24 mouse cellular contexts compared by ENCODE assay signal in the genomic region with DNA sequence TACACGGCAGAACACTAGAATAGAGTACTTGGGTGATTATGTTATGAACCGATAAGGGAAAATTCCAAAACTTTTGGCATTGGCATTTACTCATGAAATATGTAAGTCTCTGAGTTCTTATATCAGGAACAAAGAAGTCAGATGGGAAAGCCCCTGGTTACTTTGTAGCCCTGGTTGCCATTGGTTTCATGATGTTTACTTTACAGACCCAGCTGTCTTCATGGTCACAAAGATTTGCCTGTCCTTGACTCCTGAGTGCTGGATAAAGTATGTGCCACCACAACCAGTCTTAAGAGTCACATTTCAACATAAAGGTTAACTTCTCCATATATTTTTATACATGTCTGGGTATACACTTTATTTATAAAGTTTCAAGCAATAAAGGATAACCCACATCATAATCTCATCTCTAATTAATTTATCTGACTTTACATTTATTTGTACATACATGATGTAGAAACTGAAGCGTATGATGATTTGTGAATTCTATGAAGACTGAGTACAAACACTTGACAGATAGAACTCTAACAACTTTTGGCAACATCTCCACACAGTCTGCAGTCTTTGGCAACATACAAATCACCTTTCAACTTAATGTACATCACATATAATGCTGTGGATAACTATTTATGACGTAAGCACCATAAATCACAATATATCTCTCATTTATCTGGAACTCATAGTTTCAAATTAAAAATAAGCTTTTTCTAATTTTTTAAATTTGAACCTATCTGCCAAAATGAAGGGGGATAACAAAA.
DNase-seq lines count a peak whose midpoint lies in the region; ATAC-seq and TF ChIP-seq lines count a peak whose summit lies in the region.
"Had no signal": no experiment of that assay in that cellular context is flagged by ENCODE, and none has a peak within 500 bp of the region (broad histone marks: within the 10 kb centered on the region; RNA-seq: fewer than 3 reads in every experiment).

No protein-coding gene starts in this region.

- no peak overlapping the region for H3K4me3 ChIP-seq in embryonic facial prominence, embryonic 14.5 days (ENCODE audit: low read depth, low read length)
- H3K4me3 ChIP-seq in embryonic facial prominence, embryonic 10.5 days = no peak overlapping the region
- no peak overlapping the region for H3K4me3 ChIP-seq in lung, embryonic 16.5 days (ENCODE audit: low read length)
- H3K4me3 ChIP-seq in lung, adult 2 months (replicated peaks; ENCODE audit: extremely low read depth, low read depth, low read length) = no peak overlapping the region
- H3K4me3 ChIP-seq: embryonic facial prominence, embryonic 13.5 days; forebrain, embryonic 10.5 days; forebrain, embryonic 13.5 days; gastrocnemius, adult 2 months; hindbrain, embryonic 12.5 days; hindbrain, embryonic 15.5 days had no signal

- no peak overlapping the region for H3K4me2 ChIP-seq in embryonic facial prominence, embryonic 14.5 days (ENCODE audit: low read depth, low read length)
- no peak overlapping the region for H3K4me2 ChIP-seq in lung, embryonic 16.5 days (ENCODE audit: low read depth, low read length)
- H3K4me2 ChIP-seq: embryonic facial prominence, embryonic 13.5 days; forebrain, embryonic 13.5 days; heart, embryonic 11.5 days; hindbrain, embryonic 12.5 days; hindbrain, embryonic 15.5 days had no signal

- WGBS in embryonic facial prominence, embryonic 14.5 days = 78% methylated on average over 4 of the region's 4 CpGs
- 93% methylated on average over 4 of the region's 4 CpGs for WGBS in embryonic facial prominence, embryonic 10.5 days
- 39% methylated on average over 4 of the region's 4 CpGs for WGBS in lung, embryonic 16.5 days
- WGBS in lung, adult 2 months = 70% methylated on average over 4 of the region's 4 CpGs

- TF ChIP-seq POLR2A in lung, adult 2 months (IDR thresholded peaks at IDR 0.05; ENCODE audit: borderline replicate concordance, extremely low read depth, low read depth, low read length) = no peak

- H3K9me3 ChIP-seq in embryonic facial prominence, embryonic 14.5 days (ENCODE audit: control insufficient read depth, low read length) = no peaks in the 10 kb centered on the region
- H3K9me3 ChIP-seq in embryonic facial prominence, embryonic 10.5 days = no peaks in the 10 kb centered on the region
- no peaks in the 10 kb centered on the region for H3K9me3 ChIP-seq in lung, embryonic 16.5 days (ENCODE audit: control insufficient read depth, low read length)
- H3K9me3 ChIP-seq: embryonic facial prominence, embryonic 13.5 days; forebrain, embryonic 10.5 days; forebrain, embryonic 13.5 days; hindbrain, embryonic 12.5 days; hindbrain, embryonic 15.5 days had no signal

- peak; percentile 0 for DNase-seq in embryonic facial prominence, embryonic 14.5 days (ENCODE audit: low spot score)
- DNase-seq in embryonic facial prominence, embryonic 10.5 days (ENCODE audit: low spot score) = no peak
- DNase-seq in lung, adult 2 months = no peak
- peak; percentile 14 for DNase-seq in A20 (ENCODE audit: low read depth, low spot score)
- DNase-seq in frontal cortex, postnatal 10 days (ENCODE audit: low spot score in 2 of 2) = no peak
- DNase-seq: adrenal gland, adult 8-10 months; adrenal gland, postnatal 25 days; cerebellum, adult 11-12 months; cerebellum, adult 8-10 months; cerebellum, postnatal 10 days; cerebellum, postnatal 36 days; gastrocnemius, adult 2 months; gastrocnemius, postnatal 14 days; heart, adult 11 months had no signal

- H3K36me3 ChIP-seq in embryonic facial prominence, embryonic 14.5 days (ENCODE audit: control insufficient read depth, insufficient read depth, low read length) = no peaks in the 10 kb centered on the region
- no peaks in the 10 kb centered on the region for H3K36me3 ChIP-seq in embryonic facial prominence, embryonic 10.5 days (replicated peaks)
- no peaks in the 10 kb centered on the region for H3K36me3 ChIP-seq in lung, embryonic 16.5 days (ENCODE audit: control insufficient read depth, insufficient read depth, low read length)
- H3K36me3 ChIP-seq: embryonic facial prominence, embryonic 13.5 days; forebrain, embryonic 10.5 days; hindbrain, embryonic 12.5 days; hindbrain, embryonic 15.5 days had no signal

- no peaks in the 10 kb centered on the region for H3K4me1 ChIP-seq in embryonic facial prominence, embryonic 14.5 days (ENCODE audit: control insufficient read depth, insufficient read depth, low read length)
- 0 out of 2 replicates have a peak, but pooled peaks cover 2% of the 10 kb centered on the region for H3K4me1 ChIP-seq in embryonic facial prominence, embryonic 10.5 days
- 0 out of 2 replicates have a peak, but pooled peaks cover 2% of the 10 kb centered on the region for H3K4me1 ChIP-seq in lung, embryonic 16.5 days (replicated peaks; ENCODE audit: control insufficient read depth, insufficient read depth, low read length)
- H3K4me1 ChIP-seq in lung, adult 2 months (ENCODE audit: control insufficient read depth, insufficient read depth, low read length) = no peaks in the 10 kb centered on the region
- H3K4me1 ChIP-seq: embryonic facial prominence, embryonic 13.5 days; forebrain, embryonic 10.5 days; forebrain, embryonic 13.5 days; hindbrain, embryonic 12.5 days; hindbrain, embryonic 15.5 days had no signal

- TF ChIP-seq CTCF in lung, adult 2 months (IDR thresholded peaks at IDR 0.05; ENCODE audit: insufficient read depth, low read length) = no peak

- H3K27ac ChIP-seq in embryonic facial prominence, embryonic 14.5 days (replicated peaks; ENCODE audit: low read depth, low read length) = no peak overlapping the region
- H3K27ac ChIP-seq in embryonic facial prominence, embryonic 10.5 days (replicated peaks) = no peak overlapping the region
- peak overlapping the region; percentile 68 for H3K27ac ChIP-seq in lung, embryonic 16.5 days (ENCODE audit: low read length)
- H3K27ac ChIP-seq: embryonic facial prominence, embryonic 13.5 days; forebrain, embryonic 10.5 days; forebrain, embryonic 13.5 days; gastrocnemius, adult 2 months; hindbrain, embryonic 12.5 days; hindbrain, embryonic 15.5 days had no signal

- ATAC-seq in embryonic facial prominence, embryonic 14.5 days (ENCODE audit: low read depth) = no peak
- peak; percentile 75 for ATAC-seq in lung, embryonic 16.5 days (ENCODE audit: low read depth)
- ATAC-seq: activated CD4-positive, CD25-positive, alpha-beta regulatory T cell, adult 4 months; CD4-positive, CD25-positive, alpha-beta regulatory T cell, adult 4 months; forebrain, embryonic 13.5 days; forebrain, embryonic 16.5 days had no signal

- no peak overlapping the region for H3K9ac ChIP-seq in embryonic facial prominence, embryonic 14.5 days (ENCODE audit: low read depth, low read length)
- H3K9ac ChIP-seq in lung, embryonic 16.5 days (ENCODE audit: low read length) = no peak overlapping the region
- H3K9ac ChIP-seq: embryonic facial prominence, embryonic 13.5 days; forebrain, embryonic 13.5 days; hindbrain, embryonic 12.5 days; hindbrain, embryonic 15.5 days had no signal

- no peaks in the 10 kb centered on the region for H3K27me3 ChIP-seq in embryonic facial prominence, embryonic 14.5 days (replicated peaks; ENCODE audit: control insufficient read depth, insufficient read depth, low read length)
- H3K27me3 ChIP-seq in embryonic facial prominence, embryonic 10.5 days (replicated peaks; ENCODE audit: low read depth, poor library complexity, severe bottlenecking) = no peaks in the 10 kb centered on the region
- H3K27me3 ChIP-seq in lung, embryonic 16.5 days (ENCODE audit: control insufficient read depth, insufficient read depth, low read depth, low read length) = no peaks in the 10 kb centered on the region
- H3K27me3 ChIP-seq: embryonic facial prominence, embryonic 13.5 days; forebrain, embryonic 13.5 days; hindbrain, embryonic 12.5 days; hindbrain, embryonic 15.5 days had no signal

Comparison
In these comparisons a context has a peak if more than half of its experiments do, and no peak if none do; other contexts are left out.
1. DNase-seq: peak in embryonic facial prominence, embryonic 14.5 days (single experiment) and A20 (single experiment); none in embryonic facial prominence, embryonic 10.5 days (single experiment), lung, adult 2 months (single experiment) and frontal cortex, postnatal 10 days (0 of 2).